Mouse (Mus musculus) midbrain, embryonic 14.5 days (tissue): Measurements from ENCODE around the gene Tgm3. TPM values are rescaled to one million over a fixed set of nuclear protein-coding genes. Genes with fewer than 3 reads are reported as not detected.

Source experiments
- ATAC-seq: fragments of 200-750 bp; cut with Nextera tagmentation; 2 replicates; pipeline ENCODE4 v1.8.0; 2017; ENCODE audit warnings: moderate number of reproducible peaks, moderate library complexity; ENCODE audit not compliant: low FRiP score, low TSS enrichment
- DNase-seq: peaks from one replicate; pipeline ENCODE4 v3.0.0-alpha.2; 2015
- H3K27ac ChIP-seq: fragments of 300-500 bp; sonication (generic); replicated peaks from 2 replicates; pipeline ENCODE4 v1.5.1; 2014; ENCODE audit warnings: mild to moderate bottlenecking, low read depth, low read length, moderate library complexity
- H3K27me3 ChIP-seq: fragments of 300-500 bp; sonication (generic); 2 replicates; pipeline ENCODE4 v1.6.1; 2014; ENCODE audit warnings: low read length, control low read depth, mixed read lengths; ENCODE audit not compliant: control insufficient read depth, insufficient read depth
- H3K36me3 ChIP-seq: fragments of 300-500 bp; sonication (generic); 2 replicates; pipeline ENCODE4 v1.6.1; 2014; ENCODE audit warnings: low read length, control low read depth; ENCODE audit not compliant: control insufficient read depth, insufficient read depth
- H3K4me1 ChIP-seq: fragments of 300-500 bp; sonication (generic); 2 replicates; pipeline ENCODE4 v1.6.1; 2014; ENCODE audit warnings: mild to moderate bottlenecking, antibody characterized with exemption, low read length, control low read depth; ENCODE audit not compliant: control insufficient read depth, insufficient read depth
- H3K4me2 ChIP-seq: fragments of 300-500 bp; sonication (generic); 2 replicates; pipeline ENCODE4 v1.6.1; 2014; ENCODE audit warnings: mild to moderate bottlenecking, low read length, moderate library complexity
- H3K4me3 ChIP-seq: fragments of 300-500 bp; sonication (generic); replicated peaks from 2 replicates; pipeline ENCODE4 v1.5.1; 2014; ENCODE audit warnings: low read depth, low read length
- H3K9ac ChIP-seq: fragments of 300-500 bp; sonication (generic); replicated peaks from 2 replicates; pipeline ENCODE4 v1.6.1; 2014; ENCODE audit warnings: mild to moderate bottlenecking, low read length, moderate library complexity
- H3K9me3 ChIP-seq: fragments of 300-500 bp; sonication (generic); 2 replicates; pipeline ENCODE4 v1.6.1; 2016; ENCODE audit warnings: low read length, control low read depth, mixed read lengths; ENCODE audit not compliant: control insufficient read depth
- WGBS: fragments of 180-500 bp; shearing (Covaris S2); extraction: QIAGEN DNeasy Blood & Tissue Kit; methylation state at CpG from one replicate; pipeline ENCODE4 v1.1.7; 2014; 5-methylcytosine and 5-hydroxymethylcytosine counted together
- polyA plus RNA-seq: library from polyadenylated mRNA; unstranded; fragments of >200 nt; fragmentation: Nextera tagmentation; extraction: Ambion mirVana; gene quantifications from 2 replicates; pipeline ENCODE4 v1.2.1, GENCODE M21; 2014

The Tgm3 gene
- polyA plus RNA-seq: 0.08 TPM in 1 of 2 replicates, not detected in the other

DNA sequence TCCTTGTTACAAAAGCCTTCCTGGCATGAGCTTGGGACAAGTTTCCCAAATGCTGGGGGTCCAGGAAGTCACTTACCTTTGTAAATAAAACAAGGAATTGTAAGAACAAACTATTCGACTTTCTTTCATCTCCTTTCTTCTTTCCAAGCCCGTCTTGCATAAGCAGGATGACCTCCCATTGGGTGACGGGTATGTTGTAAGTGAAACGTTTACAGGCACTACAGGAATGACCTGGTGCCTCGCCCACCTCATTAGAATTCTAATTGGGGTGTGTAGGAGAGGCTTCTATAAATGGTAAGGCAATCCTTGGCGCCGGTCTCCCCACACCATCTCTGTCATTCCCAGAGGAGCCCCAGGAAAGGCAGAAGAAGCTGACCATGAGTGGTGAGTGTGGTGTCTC is at the start of gene Tgm3:
Gene Tgm3, plus strand, starts transcription at position 324 of the 400 bp plus-strand sequence.
- Histone ChIP-seq H3K4me1 (no peaks in the 10 kb centered on the region), H3K4me3 (no peak within 1 kb of the TSS), H3K36me3 (no peaks in the 10 kb centered on the region), H3K9me3 (no peaks in the 10 kb centered on the region), H3K27me3 (no peaks in the 10 kb centered on the region), H3K27ac (no peak within 1 kb of the TSS), H3K4me2 (no peak within 1 kb of the TSS), H3K9ac (no peak within 1 kb of the TSS)
- ATAC-seq (no peak), DNase-seq (no peak)
- WGBS: 47% methylated on average over 7 of the region's 7 CpGs

DNA sequence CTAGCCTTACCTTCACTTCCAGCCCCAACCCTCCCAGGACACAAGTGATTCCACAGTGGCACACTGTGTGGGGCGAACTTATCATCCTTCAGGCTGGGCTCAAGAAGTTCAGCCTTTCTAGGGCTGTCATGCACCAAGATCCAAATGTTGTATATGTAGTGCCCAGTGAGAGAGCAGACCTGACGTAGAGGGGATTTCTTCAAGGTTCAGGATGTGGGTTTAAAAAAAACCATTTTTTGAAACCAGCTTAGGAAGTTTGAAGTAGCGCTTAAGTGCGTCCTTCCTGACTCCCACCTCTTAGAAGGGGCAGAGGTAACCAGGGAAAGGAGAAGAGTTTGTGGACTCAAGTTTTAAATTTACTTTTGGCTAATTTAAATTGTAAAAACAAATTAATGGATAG is 31.5 kb upstream of the Tgm3 start:
- no peak overlapping the region for H3K4me2 ChIP-seq
- H3K9me3 ChIP-seq: no peaks in the 10 kb centered on the region
- 91% methylated on average over 4 of the region's 4 CpGs for WGBS
- no peaks in the 10 kb centered on the region for H3K27me3 ChIP-seq
- no peak overlapping the region for H3K9ac ChIP-seq
- no peak for DNase-seq
- ATAC-seq: no peak
- H3K4me3 ChIP-seq: no peak overlapping the region
- H3K4me1 ChIP-seq: no peaks in the 10 kb centered on the region
- no peak overlapping the region for H3K27ac ChIP-seq
- no peaks in the 10 kb centered on the region for H3K36me3 ChIP-seq

DNA sequence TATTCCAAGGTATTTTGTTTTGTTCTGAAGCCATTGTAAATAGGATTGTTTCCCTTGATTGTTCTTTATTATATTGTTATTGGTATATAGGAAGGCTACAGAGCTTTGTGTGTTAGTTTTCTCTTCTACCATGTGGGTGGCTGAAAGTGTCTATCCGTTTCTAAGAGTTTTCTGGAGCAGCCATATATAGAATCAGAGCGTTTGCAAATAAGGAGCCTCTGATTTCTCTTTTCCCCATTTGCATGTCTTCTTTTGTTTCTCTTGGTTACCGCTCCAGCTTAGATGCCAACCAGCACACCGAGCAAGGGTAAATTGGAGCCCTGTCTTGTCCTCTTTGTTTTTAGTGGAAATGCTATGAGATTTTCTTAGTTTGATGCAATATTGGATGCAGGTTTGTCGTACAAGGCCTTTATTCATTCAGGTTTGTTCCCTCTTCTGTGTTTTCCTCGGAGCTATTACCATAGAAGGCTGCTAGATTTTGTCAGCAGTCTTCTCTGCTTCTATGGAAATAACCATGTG is 24.6 kb upstream of the Tgm3 start:
- Histone ChIP-seq H3K4me3 (no peak overlapping the region), H3K27me3 (no peaks in the 10 kb centered on the region), H3K9ac (no peak overlapping the region), H3K36me3 (no peaks in the 10 kb centered on the region), H3K9me3 (no peaks in the 10 kb centered on the region), H3K4me1 (no peaks in the 10 kb centered on the region), H3K27ac (no peak overlapping the region), H3K4me2 (no peak overlapping the region)
- DNase-seq (no peak), ATAC-seq (no peak)
- 81% methylated on average over 6 of the region's 6 CpGs for WGBS

DNA sequence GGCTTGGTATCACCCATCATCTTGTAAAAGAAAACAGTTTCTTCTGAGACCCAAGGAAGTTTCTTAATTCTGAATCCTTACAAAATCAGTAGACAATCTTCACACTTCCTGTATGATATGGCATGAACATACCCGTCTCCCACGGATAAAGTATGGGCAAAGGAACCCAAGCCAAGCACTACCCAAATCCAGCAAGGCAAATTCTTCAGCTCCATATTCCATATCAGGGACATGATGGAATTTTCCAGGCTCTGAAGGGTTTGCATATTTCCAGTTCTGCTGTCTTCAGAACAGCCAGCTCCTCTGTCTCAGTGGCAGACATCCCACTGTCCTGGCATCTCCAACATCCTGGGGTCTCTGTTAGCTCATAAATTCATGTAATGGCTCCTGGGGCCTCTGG is 22.5 kb upstream of the Tgm3 start:
- Histone ChIP-seq H3K36me3 (no peaks in the 10 kb centered on the region), H3K27ac (no peak overlapping the region), H3K4me2 (no peak overlapping the region), H3K4me3 (no peak overlapping the region), H3K9me3 (no peaks in the 10 kb centered on the region), H3K9ac (no peak overlapping the region), H3K4me1 (no peaks in the 10 kb centered on the region), H3K27me3 (no peaks in the 10 kb centered on the region)
- ATAC-seq: no peak
- DNase-seq: no peak
- 96% methylated on average over 2 of the region's 2 CpGs for WGBS

DNA sequence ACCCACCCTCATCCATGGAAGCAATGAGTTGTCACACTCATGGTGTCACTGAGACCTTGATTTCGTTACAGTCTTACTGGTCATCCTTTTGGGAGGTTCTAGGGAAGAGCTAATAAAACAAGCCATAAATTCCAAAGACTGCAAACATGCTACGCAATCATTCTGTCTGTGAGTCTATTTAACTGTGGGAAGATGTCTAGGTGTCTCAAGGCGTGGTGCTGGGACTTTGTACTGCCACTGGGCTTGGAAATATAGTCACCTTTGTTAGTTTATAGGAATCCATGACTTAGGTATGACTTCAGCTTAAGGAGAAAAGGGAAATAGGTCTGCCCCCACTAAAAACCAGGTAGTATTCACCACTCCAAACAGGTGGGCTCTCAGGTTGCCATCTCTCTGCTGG is 17.7 kb upstream of the Tgm3 start:
- no peak overlapping the region for H3K27ac ChIP-seq
- DNase-seq (no peak), ATAC-seq (no peak)
- no peaks in the 10 kb centered on the region for H3K4me1 ChIP-seq
- H3K27me3 ChIP-seq: no peaks in the 10 kb centered on the region
- no peaks in the 10 kb centered on the region for H3K36me3 ChIP-seq
- 76% methylated on average over 3 of the region's 3 CpGs for WGBS
- no peak overlapping the region for H3K4me3 ChIP-seq
- no peaks in the 10 kb centered on the region for H3K9me3 ChIP-seq
- no peak overlapping the region for H3K9ac ChIP-seq
- H3K4me2 ChIP-seq: no peak overlapping the region

DNA sequence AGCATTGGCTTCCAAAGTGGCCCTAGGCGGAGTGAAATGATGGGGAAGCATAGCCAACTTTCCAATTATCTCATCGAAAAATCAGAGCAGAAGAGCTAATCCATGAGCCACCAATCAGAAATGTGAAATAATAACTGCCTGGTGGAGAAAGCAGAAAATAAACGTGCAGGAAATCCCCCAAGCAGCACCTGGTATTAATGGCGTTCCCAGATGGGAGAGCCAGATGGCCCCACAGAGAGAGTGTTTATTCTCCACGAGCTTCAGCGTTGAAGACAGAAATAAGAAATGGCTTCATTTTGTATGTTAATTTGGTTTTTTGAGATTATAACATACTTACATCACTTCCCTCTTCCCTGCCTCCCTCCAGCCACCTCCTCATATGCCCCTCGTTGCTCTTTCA is 13.7 kb upstream of the Tgm3 start:
- Histone ChIP-seq H3K4me2 (no peak overlapping the region), H3K27ac (no peak overlapping the region), H3K9me3 (no peaks in the 10 kb centered on the region), H3K4me1 (no peaks in the 10 kb centered on the region), H3K27me3 (no peaks in the 10 kb centered on the region), H3K36me3 (no peaks in the 10 kb centered on the region), H3K9ac (no peak overlapping the region), H3K4me3 (no peak overlapping the region)
- 76% methylated on average over 7 of the region's 7 CpGs for WGBS
- ATAC-seq (no peak), DNase-seq (no peak)

DNA sequence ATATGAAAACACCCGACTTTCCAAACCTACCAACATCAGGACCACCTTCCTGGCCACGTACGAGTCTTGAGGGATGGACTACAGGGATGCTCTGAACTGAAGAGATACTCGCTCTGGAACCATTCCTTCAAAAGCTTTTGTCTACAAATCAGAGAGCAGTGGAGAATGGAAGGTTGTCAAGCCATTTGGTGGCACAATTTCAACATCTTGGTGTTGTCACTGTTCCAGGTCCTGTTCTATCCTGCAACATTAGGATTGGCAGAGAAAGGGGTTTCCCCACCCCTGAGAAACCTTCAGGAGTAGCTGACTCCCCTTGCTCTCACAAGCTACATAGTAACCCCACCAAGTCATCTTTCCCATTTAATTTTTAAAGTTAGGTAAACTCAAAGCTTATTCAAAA is 12.9 kb upstream of the Tgm3 start:
- Histone ChIP-seq H3K27ac (no peak overlapping the region), H3K27me3 (no peaks in the 10 kb centered on the region), H3K4me2 (no peak overlapping the region), H3K4me3 (no peak overlapping the region), H3K9me3 (no peaks in the 10 kb centered on the region), H3K4me1 (no peaks in the 10 kb centered on the region), H3K36me3 (no peaks in the 10 kb centered on the region), H3K9ac (no peak overlapping the region)
- WGBS: 86% methylated on average over 4 of the region's 4 CpGs
- ATAC-seq (no peak), DNase-seq (no peak)

DNA sequence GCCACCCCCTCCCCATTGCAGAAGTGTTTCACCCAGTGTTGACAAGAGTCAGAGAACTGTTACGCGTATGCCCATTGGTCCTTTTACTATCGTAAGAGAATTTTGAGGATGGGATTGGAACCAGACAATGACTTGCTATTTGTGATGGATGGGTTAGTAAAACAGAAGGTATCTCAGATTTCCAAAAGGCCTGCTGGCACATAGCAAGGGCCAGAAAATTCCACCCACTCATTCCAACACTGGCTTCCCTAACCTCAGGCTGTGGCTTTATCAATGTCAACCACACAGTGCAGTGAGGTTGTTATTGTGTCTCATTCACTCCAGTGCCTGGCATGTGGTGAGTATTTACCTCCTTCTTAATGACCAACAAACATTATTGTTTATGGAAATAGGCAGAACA is 11.5 kb upstream of the Tgm3 start:
- Histone ChIP-seq H3K4me3 (no peak overlapping the region), H3K9ac (no peak overlapping the region), H3K27ac (no peak overlapping the region), H3K4me1 (no peaks in the 10 kb centered on the region), H3K9me3 (no peaks in the 10 kb centered on the region), H3K4me2 (no peak overlapping the region), H3K27me3 (no peaks in the 10 kb centered on the region), H3K36me3 (no peaks in the 10 kb centered on the region)
- DNase-seq: no peak
- ATAC-seq: no peak
- WGBS: 92% methylated on average over 3 of the region's 3 CpGs

DNA sequence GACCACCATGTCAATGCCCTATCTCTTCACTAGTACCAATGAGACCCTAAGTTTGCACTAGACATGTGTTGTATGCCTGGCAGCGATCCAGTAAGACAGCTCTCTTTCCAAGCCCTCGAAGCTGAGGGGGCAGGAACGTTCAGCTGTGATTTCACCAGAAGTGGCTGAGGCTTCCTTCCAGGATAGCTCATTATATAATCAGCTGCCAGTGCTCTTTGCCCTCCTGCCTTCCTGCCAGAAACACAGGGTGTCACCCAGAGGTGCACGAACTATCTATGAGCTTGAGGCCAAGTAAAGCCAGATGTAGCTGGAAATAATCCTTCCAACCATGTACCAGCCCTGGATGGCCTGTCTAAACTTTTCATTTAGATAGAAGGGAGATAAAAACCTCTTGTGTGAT is 8.1 kb upstream of the Tgm3 start:
- Histone ChIP-seq H3K27me3 (no peaks in the 10 kb centered on the region), H3K36me3 (no peaks in the 10 kb centered on the region), H3K4me3 (no peak overlapping the region), H3K9ac (no peak overlapping the region), H3K4me2 (no peak overlapping the region), H3K9me3 (no peaks in the 10 kb centered on the region), H3K27ac (no peak overlapping the region), H3K4me1 (no peaks in the 10 kb centered on the region)
- WGBS: 71% methylated on average over 4 of the region's 4 CpGs
- ATAC-seq: no peak
- DNase-seq: no peak
